Comparison of ENCODE assay signal across 32 mouse cellular contexts in the genomic region with DNA sequence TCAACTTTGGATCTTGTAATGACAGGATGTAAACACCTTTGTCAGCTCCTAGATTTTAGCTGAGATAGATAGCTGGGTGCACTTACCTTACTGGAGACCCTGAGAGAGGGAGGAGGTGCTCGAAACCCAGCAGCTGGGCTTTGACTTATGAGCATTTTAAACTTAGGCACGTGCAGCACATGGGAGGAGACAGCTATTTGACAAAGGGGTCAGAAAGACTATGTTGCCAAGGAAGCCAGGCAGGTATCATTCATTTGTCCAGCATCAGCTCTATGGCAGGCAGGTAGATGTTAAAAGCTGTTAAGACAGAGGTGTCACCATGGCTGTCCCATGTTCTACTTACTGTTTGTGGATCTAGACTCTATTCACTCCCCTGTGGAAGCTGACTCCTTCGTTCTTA.
"Had no signal": no experiment of that assay in that cellular context is flagged by ENCODE, and none has a peak within 500 bp of the region (broad histone marks: within the 10 kb centered on the region; RNA-seq: fewer than 3 reads in every experiment).

No protein-coding gene starts in this region.

- H3K4me3 ChIP-seq: heart, embryonic 10.5 days; heart, embryonic 12.5 days; heart, embryonic 13.5 days; heart, embryonic 15.5 days; hindbrain, embryonic 10.5 days; hindbrain, embryonic 12.5 days; hindbrain, embryonic 13.5 days; hindbrain, embryonic 15.5 days; intestine, embryonic 15.5 days; kidney, embryonic 15.5 days; layer of hippocampus, adult 2 months; left cerebral cortex, adult 2 months had no signal

- H3K4me1 ChIP-seq: heart, embryonic 10.5 days; heart, embryonic 12.5 days; heart, embryonic 13.5 days; heart, embryonic 15.5 days; hindbrain, embryonic 10.5 days; hindbrain, embryonic 12.5 days; hindbrain, embryonic 13.5 days; hindbrain, embryonic 15.5 days; intestine, embryonic 15.5 days; kidney, embryonic 15.5 days had no signal

- H3K9ac ChIP-seq: heart, embryonic 12.5 days; heart, embryonic 13.5 days; heart, embryonic 15.5 days; hindbrain, embryonic 12.5 days; hindbrain, embryonic 13.5 days; hindbrain, embryonic 14.5 days; hindbrain, embryonic 15.5 days; intestine, embryonic 15.5 days; kidney, embryonic 15.5 days had no signal

- H3K4me2 ChIP-seq: heart, embryonic 11.5 days; heart, embryonic 12.5 days; heart, embryonic 13.5 days; heart, embryonic 15.5 days; hindbrain, embryonic 12.5 days; hindbrain, embryonic 13.5 days; hindbrain, embryonic 14.5 days; hindbrain, embryonic 15.5 days; intestine, embryonic 15.5 days; kidney, embryonic 15.5 days had no signal

- H3K36me3 ChIP-seq: heart, embryonic 10.5 days; heart, embryonic 12.5 days; heart, embryonic 13.5 days; heart, embryonic 15.5 days; hindbrain, embryonic 10.5 days; hindbrain, embryonic 12.5 days; hindbrain, embryonic 13.5 days; hindbrain, embryonic 15.5 days; intestine, embryonic 15.5 days; kidney, embryonic 15.5 days had no signal

- H3K27me3 ChIP-seq: heart, embryonic 12.5 days; heart, embryonic 13.5 days; heart, embryonic 15.5 days; hindbrain, embryonic 12.5 days; hindbrain, embryonic 13.5 days; hindbrain, embryonic 15.5 days; intestine, embryonic 15.5 days; kidney, embryonic 15.5 days had no signal

- H3K27ac ChIP-seq: heart, embryonic 10.5 days; heart, embryonic 13.5 days; heart, embryonic 15.5 days; hindbrain, embryonic 10.5 days; hindbrain, embryonic 12.5 days; hindbrain, embryonic 13.5 days; hindbrain, embryonic 14.5 days; hindbrain, embryonic 15.5 days; hindbrain, postnatal 0 days; intestine, embryonic 15.5 days; kidney, embryonic 15.5 days; kidney, postnatal 0 days; layer of hippocampus, adult 2 months; left cerebral cortex, adult 2 months had no signal

- DNase-seq: heart, postnatal 10 days; heart, postnatal 14 days; heart, postnatal 36 days; heart, postnatal 4 days; kidney, adult 11 months; kidney, adult 18-20 months; kidney, adult 2 months; kidney, adult 8-10 months; kidney, adult 9 months; kidney, postnatal 10 days; kidney, postnatal 14 days; kidney, postnatal 25 days; kidney, postnatal 36 days; kidney, postnatal 4 days; layer of hippocampus, adult 9-11 months; layer of hippocampus, postnatal 36 days had no signal

- H3K9me3 ChIP-seq: heart, embryonic 10.5 days; heart, embryonic 12.5 days; heart, embryonic 13.5 days; heart, embryonic 15.5 days; hindbrain, embryonic 10.5 days; hindbrain, embryonic 12.5 days; hindbrain, embryonic 13.5 days; hindbrain, embryonic 15.5 days; intestine, embryonic 15.5 days; kidney, embryonic 15.5 days had no signal
